Mouse (Mus musculus): ENCODE measurements at regions not wholly inside any gene's neighbourhood (a gene's known extent, or its start where the extent isn't known, plus 50 kb on each side); places are given as distances from the start of the nearest gene placed in this dataset.

DNA sequence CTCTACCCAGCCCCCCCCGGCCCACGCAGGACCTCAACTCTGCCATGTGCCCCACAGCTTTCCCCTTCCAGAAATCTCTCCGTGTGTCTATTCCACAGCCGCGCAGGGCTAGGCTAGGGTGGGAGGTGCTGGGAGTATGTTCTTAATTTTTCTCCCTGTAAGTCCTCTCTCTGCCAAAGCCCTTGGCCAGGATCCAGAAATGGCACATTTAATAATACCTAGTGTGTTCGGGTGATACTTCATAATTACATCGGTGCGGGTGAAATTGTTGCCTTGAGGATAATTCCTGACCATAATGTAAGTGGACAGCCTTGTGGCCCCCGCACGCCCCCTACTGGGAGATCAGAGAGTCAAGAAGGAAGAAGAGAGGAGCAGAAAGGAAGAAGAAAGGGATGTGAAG is 1093.5 kb downstream of the Mrps31 start:
- peak; percentile 53 to 62 for DNase-seq

DNA sequence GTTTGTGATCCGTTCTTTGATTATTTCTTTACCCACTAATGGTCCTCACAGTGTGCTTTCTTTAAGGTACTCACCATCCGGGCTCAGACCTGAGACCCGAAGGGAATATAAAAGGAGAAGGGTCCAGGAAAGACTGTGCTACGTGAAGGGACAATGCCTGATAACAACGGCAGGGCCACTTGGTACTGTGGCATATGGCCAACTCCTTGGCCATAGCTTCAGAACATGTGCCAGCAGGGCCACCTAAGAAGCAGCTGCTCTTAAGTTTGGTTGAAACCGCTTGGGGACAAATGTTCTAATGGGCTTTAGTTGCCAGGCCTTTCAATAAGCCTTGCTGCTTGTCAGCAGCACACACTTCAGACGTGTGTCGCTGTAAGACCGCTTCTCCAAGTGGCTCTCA is 1094.1 kb downstream of the Mrps31 start:
- no peak for DNase-seq

DNA sequence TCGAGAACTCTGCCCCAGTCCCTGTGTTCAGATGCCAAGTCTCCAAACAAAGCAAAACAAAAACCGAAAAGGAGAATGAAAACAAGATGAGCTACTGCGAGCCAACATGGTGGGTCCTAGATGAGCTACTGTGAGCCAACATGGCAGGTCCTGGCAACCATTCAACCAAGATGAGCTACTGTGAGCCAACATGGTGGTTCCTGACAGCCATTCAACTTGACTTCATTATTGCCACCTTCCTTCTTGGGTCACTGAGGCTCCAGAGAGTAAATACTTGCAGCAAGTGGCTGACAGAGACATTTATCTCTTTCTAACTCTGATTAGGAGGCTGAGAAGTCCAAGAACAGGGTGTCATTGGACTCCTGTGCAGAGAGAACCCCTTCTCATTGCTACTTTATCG is 1094.8 kb downstream of the Mrps31 start:
- DNase-seq, result no peak

GRCm38 (mm10) chr8:23507661-23508060 is 1096.5 kb downstream of the Mrps31 start:
- no peak for DNase-seq

DNA sequence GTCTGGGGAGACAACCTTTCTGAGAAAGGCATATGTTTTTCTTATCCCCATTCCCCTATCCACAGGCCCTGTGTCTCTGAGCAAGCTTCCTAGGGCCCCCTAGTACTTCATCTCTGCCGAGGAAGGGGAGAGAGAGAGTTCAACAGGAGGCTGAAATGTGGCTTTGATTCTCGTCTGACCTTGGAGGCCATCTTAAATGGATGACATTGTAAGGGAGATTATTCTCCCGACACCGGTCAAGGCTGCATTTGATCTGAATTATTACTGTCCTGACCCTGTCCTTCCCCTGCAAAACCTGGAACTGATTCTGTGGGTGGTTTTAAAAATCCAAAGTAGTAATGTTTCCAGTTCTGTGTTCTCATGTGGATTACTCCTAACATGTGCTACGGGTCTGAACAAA is 1098.9 kb downstream of the Mrps31 start:
- DNase-seq, result no peak

GRCm38 (mm10) chr8:23510561-23510960 is 1099.4 kb downstream of the Mrps31 start:
- no peak for DNase-seq

GRCm38 (mm10) chr8:23511264-23511663 is 1100.1 kb downstream of the Mrps31 start:
- no peak for DNase-seq

DNA sequence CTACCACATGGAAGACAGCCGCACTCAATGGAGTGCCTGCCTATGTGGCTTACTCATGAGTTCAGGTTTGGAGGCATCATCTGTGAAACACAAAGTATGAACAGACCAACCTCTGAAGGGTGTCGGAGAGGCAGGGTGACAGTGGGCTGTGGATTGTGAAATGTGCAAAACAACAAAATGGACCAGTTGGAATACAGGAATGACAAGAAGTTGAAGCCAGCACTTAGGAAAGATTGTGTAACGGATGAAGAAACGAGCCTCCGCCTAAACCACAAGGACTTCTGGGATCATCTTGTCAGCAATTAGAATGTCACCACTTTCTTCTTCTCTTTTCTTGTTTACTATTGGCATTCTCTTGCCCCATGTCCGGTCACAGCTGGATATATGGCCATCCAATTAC is 1100.6 kb downstream of the Mrps31 start:
- no peak for DNase-seq

- no peak for DNase-seq
Observed at GRCm38 (mm10) chr8:23516469-23516868, 1105.3 kb downstream of the Mrps31 start.

GRCm38 (mm10) chr8:23531551-23532142 is 1120.5 kb downstream of the Mrps31 start:
- peak; percentile 27 to 41 for DNase-seq

DNA sequence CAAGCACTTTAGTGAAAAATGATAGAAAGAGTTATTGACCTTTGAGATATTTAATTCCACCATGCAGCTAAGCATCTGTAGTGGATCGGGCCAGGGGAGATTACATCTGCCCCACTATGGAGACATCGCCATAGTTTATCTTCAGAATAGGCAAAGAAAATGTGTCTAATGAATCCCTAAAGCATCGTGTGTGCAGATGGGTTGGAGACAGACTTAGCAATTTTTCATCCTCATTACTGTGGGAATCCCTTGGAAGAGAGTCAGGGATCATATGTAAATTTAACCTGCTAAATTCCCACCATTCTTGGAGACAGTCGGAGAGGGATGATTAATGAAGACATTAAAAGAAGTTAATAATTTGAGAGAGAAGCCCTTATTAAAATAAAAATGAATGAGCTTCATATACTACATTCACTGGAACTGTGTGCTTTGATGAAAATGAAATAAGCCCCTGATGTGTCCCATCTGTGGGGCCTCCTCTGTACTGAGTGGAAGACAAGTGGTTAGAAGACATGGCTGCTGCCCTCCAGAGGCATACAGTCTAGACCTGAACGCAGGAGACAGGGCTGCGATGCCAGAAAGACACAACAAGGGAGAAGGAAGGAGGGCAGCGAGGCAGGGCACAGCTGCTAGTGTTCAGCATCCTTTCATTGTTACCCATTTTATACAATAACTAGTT is 1126.7 kb downstream of the Mrps31 start:
- no peak for DNase-seq

DNA sequence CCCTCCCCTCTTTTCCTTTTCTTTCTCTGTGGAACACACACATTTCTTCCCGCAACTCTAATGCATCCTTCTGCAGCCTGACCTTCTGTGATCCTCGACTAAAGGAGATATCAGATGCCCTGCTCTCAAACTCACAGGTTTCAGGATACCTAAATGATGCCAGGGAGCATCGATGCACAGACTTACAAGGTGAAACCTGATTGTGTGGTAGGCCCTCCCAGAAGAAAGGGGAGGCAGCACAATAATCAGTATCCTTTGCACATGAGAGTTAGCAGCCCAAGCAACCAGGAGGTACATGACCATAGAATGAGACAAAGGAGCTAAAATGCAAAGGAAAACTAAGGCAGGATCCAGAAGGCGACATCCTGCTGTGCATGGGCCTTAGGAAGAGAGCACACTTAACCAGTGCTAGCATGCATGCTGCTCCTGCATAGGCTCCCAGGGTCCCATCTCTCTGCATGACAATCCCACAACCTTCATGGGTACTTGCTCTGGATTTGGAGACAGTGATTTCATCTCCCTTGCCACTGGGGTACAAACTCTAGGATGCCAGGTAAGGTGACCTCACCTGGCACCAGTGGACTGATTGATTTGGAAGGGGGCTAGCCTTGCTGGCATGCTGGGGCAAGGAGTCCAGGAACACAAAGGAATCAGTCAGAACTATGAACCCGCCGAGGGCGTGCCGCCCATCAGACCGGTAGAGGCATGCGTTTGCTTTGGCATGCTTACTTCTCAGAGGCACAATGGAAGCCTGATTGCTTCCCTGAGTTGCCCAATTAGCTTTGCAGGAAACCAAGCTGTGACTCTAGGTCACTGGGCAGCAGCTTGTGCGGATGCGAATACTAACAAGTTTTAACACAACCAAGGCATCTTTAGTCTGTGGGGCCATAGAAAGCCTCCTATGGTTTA is 1142.7 kb downstream of the Mrps31 start:
- no peak for DNase-seq

DNA sequence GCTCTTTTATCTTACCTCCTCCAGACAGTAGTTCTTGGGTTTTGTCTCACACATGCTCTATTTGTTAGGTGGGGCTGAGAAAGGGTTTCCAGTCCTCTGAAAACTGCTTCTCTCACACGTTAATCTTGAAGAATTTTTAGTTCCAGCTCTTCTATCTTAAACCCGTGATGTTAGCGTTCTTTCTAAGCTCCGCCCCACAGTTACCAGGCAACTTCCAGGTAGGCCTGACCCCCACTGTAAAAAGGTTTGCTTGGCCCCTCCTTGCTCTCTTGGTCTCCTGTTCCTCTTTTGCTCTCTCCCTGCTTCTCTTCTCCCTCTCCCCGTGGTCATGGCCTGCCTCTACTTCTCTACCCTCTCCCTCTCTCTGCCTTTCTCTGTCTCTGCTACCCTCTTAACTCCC is 1149.7 kb downstream of the Mrps31 start:
- no peak for DNase-seq

- peak in 1 of 2 experiments; percentile 10 for DNase-seq
Observed at GRCm38 (mm10) chr8:23561683-23562385, 1150.7 kb downstream of the Mrps31 start.

DNA sequence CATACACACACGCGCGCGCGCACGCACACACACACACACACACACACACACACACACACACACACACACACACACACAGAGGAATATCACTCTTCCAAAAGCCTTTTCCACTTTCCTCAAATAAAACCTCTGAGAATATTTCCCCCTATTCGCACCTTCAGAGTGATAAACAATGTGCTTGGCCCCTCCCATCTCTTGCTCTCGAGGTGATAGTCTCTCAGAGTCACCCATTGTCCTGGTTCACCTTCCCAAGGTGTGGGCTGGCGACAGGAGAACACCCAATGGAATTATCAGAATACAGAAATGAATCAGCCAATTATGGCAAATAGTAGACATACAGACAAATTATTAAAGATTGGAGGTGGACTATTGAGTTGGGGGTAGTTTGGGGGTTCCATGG is 1151.3 kb downstream of the Mrps31 start:
- no peak for DNase-seq

GRCm38 (mm10) chr8:23563065-23564020 is 1152.2 kb downstream of the Mrps31 start:
- DNase-seq, result no peak

GRCm38 (mm10) chr8:23567906-23568305 is 1156.7 kb downstream of the Mrps31 start:
- no peak for DNase-seq

DNA sequence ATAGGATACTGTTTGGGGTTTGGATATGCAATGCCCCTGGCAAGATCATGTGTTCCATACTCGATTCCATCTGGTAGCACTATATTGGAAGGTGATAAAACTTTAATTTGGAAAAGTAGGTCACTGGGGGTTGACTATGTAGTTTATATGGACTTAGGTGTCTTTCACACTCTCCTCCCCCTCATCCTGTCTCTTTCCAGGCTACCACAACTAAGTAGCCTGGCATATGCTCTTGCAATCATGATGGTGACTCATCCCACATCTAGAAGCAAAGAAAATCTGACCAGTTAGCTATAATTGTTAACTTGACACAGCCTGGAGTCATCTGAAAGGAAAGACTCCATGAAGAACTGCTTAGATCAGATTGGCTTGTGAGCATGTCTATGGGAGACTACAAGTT is 1154.3 kb downstream of the Adam3 start:
- DNase-seq, result no peak

DNA sequence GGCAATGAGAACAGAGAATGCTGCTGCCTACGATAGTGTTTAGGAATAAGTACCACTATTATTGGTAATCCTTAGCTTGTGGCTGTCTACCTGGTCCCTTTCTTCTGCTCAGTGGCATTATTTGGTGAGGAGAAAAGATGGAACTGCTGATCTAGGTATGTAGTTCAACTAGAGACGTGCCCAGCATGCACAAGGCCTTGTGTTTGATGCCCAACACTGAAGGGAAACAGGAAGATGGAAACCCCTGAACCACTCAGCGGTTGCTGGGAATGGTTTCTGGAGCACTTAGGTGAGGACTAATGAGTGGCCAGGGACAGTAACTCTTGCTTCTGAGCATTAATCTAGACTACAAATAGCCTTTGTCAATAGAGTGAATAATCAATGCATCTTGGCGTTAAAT is 1145.5 kb downstream of the Adam3 start:
- no peak for DNase-seq

GRCm38 (mm10) chr8:23580701-23581100 is 1145.0 kb downstream of the Adam3 start:
- DNase-seq, result no peak
